Mouse (Mus musculus): ENCODE results near the gene Alk. TPM values are rescaled to one million over a fixed set of nuclear protein-coding genes. Genes with fewer than 3 reads are reported as not detected.

Gene Alk
- polyA plus RNA-seq, 2 experiments: 0.02 to 0.03 TPM

- no peak for DNase-seq (ENCODE audit: low read depth in 3 of 3, low spot score in 3 of 3)
- 38% methylated on average over 12 of the region's 12 CpGs for WGBS (ENCODE audit: insufficient replicate concordance)
- H3K27ac ChIP-seq: no peak overlapping the region
These were observed 409.3 kb downstream of the Alk start for GRCm38 (mm10) chr17:72194976-72195650.

GRCm38 (mm10) chr17:72190536-72190935 is 413.9 kb downstream of the Alk start:
- 65% methylated on average over 8 of the region's 8 CpGs for WGBS (ENCODE audit: insufficient replicate concordance)

More at GRCm38 (mm10) chr17:72194976-72195650, 409.3 kb downstream of the Alk start:
- Histone ChIP-seq H3K9me3 (ENCODE audit: control insufficient read depth, low read length) (no peaks in the 10 kb centered on the region), H3K4me1 (replicated peaks; ENCODE audit: control insufficient read depth in 2 of 2, insufficient read depth in 2 of 2, low read length in 1 of 2) (no peaks in the 10 kb centered on the region), H3K4me2 (ENCODE audit: low read depth) (no peak overlapping the region), H3K4me3 (ENCODE audit: insufficient read depth in 1 of 2, low read depth in 2 of 2, low read length in 2 of 2) (no peak overlapping the region), H3K9ac (replicated peaks) (no peak overlapping the region), H3K36me3 (replicated peaks; ENCODE audit: control insufficient read depth, insufficient read depth, low read depth) (no peaks in the 10 kb centered on the region), H3K27me3 (ENCODE audit: control insufficient read depth, insufficient read depth, low read length) (no peaks in the 10 kb centered on the region)
- no peak for ATAC-seq (ENCODE audit: insufficient read depth)
- TF ChIP-seq CTCF (IDR thresholded peaks at IDR 0.05; ENCODE audit: low read depth): no peak
- TF ChIP-seq EP300 (IDR thresholded peaks at IDR 0.05; ENCODE audit: low read depth): no peak

GRCm38 (mm10) chr17:72187026-72187425 is 417.4 kb downstream of the Alk start:
- TF ChIP-seq CTCF (IDR thresholded peaks at IDR 0.05; ENCODE audit: low read depth) (no peak), EP300 (IDR thresholded peaks at IDR 0.05; ENCODE audit: low read depth) (no peak)
- Histone ChIP-seq H3K4me1 (replicated peaks; ENCODE audit: control insufficient read depth in 2 of 2, insufficient read depth in 2 of 2, low read length in 1 of 2) (no peaks in the 10 kb centered on the region), H3K27ac (no peak overlapping the region), H3K27me3 (ENCODE audit: control insufficient read depth, insufficient read depth, low read length) (no peaks in the 10 kb centered on the region), H3K9me3 (ENCODE audit: control insufficient read depth, low read length) (no peaks in the 10 kb centered on the region), H3K36me3 (replicated peaks; ENCODE audit: control insufficient read depth, insufficient read depth, low read depth) (no peaks in the 10 kb centered on the region), H3K9ac (replicated peaks) (no peak overlapping the region), H3K4me2 (ENCODE audit: low read depth) (no peak overlapping the region), H3K4me3 (ENCODE audit: insufficient read depth in 1 of 2, low read depth in 2 of 2, low read length in 2 of 2) (no peak overlapping the region)
- DNase-seq (ENCODE audit: low read depth in 3 of 3, low spot score in 3 of 3) (no peak), ATAC-seq (ENCODE audit: insufficient read depth) (no peak)
- 55% methylated on average over 1 of the region's 1 CpGs for WGBS (ENCODE audit: insufficient replicate concordance)

More at GRCm38 (mm10) chr17:72190536-72190935, 413.9 kb downstream of the Alk start:
- Histone ChIP-seq H3K4me1 (replicated peaks; ENCODE audit: control insufficient read depth in 2 of 2, insufficient read depth in 2 of 2, low read length in 1 of 2) (no peaks in the 10 kb centered on the region), H3K4me3 (ENCODE audit: insufficient read depth in 1 of 2, low read depth in 2 of 2, low read length in 2 of 2) (no peak overlapping the region), H3K9ac (replicated peaks) (no peak overlapping the region), H3K36me3 (replicated peaks; ENCODE audit: control insufficient read depth, insufficient read depth, low read depth) (no peaks in the 10 kb centered on the region), H3K27me3 (ENCODE audit: control insufficient read depth, insufficient read depth, low read length) (no peaks in the 10 kb centered on the region), H3K27ac (no peak overlapping the region), H3K4me2 (ENCODE audit: low read depth) (no peak overlapping the region), H3K9me3 (ENCODE audit: control insufficient read depth, low read length) (no peaks in the 10 kb centered on the region)
- ATAC-seq (ENCODE audit: insufficient read depth): no peak
- TF ChIP-seq CTCF (IDR thresholded peaks at IDR 0.05; ENCODE audit: low read depth) (no peak), EP300 (IDR thresholded peaks at IDR 0.05; ENCODE audit: low read depth) (no peak)
- no peak for DNase-seq (ENCODE audit: low read depth in 3 of 3, low spot score in 3 of 3)

GRCm38 (mm10) chr17:72182414-72182813 is 422.0 kb downstream of the Alk start:
- H3K4me3 ChIP-seq (ENCODE audit: insufficient read depth in 1 of 2, low read depth in 2 of 2, low read length in 2 of 2): no peak overlapping the region
- no peaks in the 10 kb centered on the region for H3K4me1 ChIP-seq (replicated peaks; ENCODE audit: control insufficient read depth in 2 of 2, insufficient read depth in 2 of 2, low read length in 1 of 2)
- DNase-seq (ENCODE audit: low read depth in 3 of 3, low spot score in 3 of 3) (no peak), ATAC-seq (ENCODE audit: insufficient read depth) (no peak)
- no peak overlapping the region for H3K4me2 ChIP-seq (ENCODE audit: low read depth)
- H3K36me3 ChIP-seq (replicated peaks; ENCODE audit: control insufficient read depth, insufficient read depth, low read depth): no peaks in the 10 kb centered on the region
- TF ChIP-seq CTCF (IDR thresholded peaks at IDR 0.05; ENCODE audit: low read depth) (no peak), EP300 (IDR thresholded peaks at IDR 0.05; ENCODE audit: low read depth) (no peak)
- no peaks in the 10 kb centered on the region for H3K27me3 ChIP-seq (ENCODE audit: control insufficient read depth, insufficient read depth, low read length)
- no peak overlapping the region for H3K27ac ChIP-seq
- H3K9ac ChIP-seq (replicated peaks): no peak overlapping the region
- 6% methylated on average over 2 of the region's 2 CpGs for WGBS (ENCODE audit: insufficient replicate concordance)
- no peaks in the 10 kb centered on the region for H3K9me3 ChIP-seq (ENCODE audit: control insufficient read depth, low read length)

- ATAC-seq (ENCODE audit: insufficient read depth) (no peak), DNase-seq (ENCODE audit: low read depth in 3 of 3, low spot score in 3 of 3) (no peak)
- no peaks in the 10 kb centered on the region for H3K9me3 ChIP-seq (ENCODE audit: control insufficient read depth, low read length)
- no peak overlapping the region for H3K4me2 ChIP-seq (ENCODE audit: low read depth)
- TF ChIP-seq CTCF (IDR thresholded peaks at IDR 0.05; ENCODE audit: low read depth) (no peak), EP300 (IDR thresholded peaks at IDR 0.05; ENCODE audit: low read depth) (no peak)
- H3K9ac ChIP-seq (replicated peaks): no peak overlapping the region
- no peaks in the 10 kb centered on the region for H3K27me3 ChIP-seq (ENCODE audit: control insufficient read depth, insufficient read depth, low read length)
- no peaks in the 10 kb centered on the region for H3K36me3 ChIP-seq (replicated peaks; ENCODE audit: control insufficient read depth, insufficient read depth, low read depth)
- H3K27ac ChIP-seq: no peak overlapping the region
- H3K4me1 ChIP-seq (replicated peaks; ENCODE audit: control insufficient read depth in 2 of 2, insufficient read depth in 2 of 2, low read length in 1 of 2): no peaks in the 10 kb centered on the region
- WGBS (ENCODE audit: insufficient replicate concordance): 80% methylated on average over 9 of the region's 9 CpGs
- H3K4me3 ChIP-seq (ENCODE audit: insufficient read depth in 1 of 2, low read depth in 2 of 2, low read length in 2 of 2): no peak overlapping the region
These were observed 424.2 kb downstream of the Alk start for GRCm38 (mm10) chr17:72180200-72180599.

Measured in liver, embryonic 14.5 days (tissue).